Mouse (Mus musculus): ENCODE data around the gene Fto. TPM values are rescaled to one million over a fixed set of nuclear protein-coding genes. Genes with fewer than 3 reads are reported as not detected.

Gene Fto
- total RNA-seq, 2 experiments from 2014 or later, result 122 to 128 TPM

DNA sequence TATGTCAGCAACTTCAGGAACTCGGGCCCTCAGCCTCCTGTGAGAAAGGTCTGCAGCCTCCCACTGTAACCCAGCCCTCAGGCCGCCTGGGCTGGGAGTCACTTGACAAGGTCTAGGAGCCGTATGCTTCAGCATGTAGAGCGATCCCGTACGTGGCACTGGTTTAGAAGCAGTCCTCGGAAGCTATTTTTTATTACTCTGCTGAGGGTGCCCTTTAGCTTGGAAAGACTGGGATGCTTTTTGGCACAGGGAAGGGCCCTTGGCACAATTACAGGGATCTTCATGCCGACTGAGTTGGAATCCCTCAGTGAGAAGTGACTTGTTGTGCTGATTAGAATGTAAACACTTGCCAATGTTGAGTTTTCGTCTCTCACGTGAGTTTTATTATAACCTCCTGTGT is 191.6 kb downstream of the Fto start:
- DNase-seq (ENCODE audit: extremely low spot score in 1 of 2, low spot score in 2 of 2), result peak in 1 of 2 experiments; percentile 22
- intact Hi-C loops (cut with DNase I), result no loop called here

- no peak for DNase-seq (ENCODE audit: extremely low spot score in 1 of 2, low spot score in 2 of 2)
- intact Hi-C loops (cut with DNase I), result no loop called here
Measured at GRCm38 (mm10) chr8:91505411-91505954, 192.2 kb downstream of the Fto start.

DNA sequence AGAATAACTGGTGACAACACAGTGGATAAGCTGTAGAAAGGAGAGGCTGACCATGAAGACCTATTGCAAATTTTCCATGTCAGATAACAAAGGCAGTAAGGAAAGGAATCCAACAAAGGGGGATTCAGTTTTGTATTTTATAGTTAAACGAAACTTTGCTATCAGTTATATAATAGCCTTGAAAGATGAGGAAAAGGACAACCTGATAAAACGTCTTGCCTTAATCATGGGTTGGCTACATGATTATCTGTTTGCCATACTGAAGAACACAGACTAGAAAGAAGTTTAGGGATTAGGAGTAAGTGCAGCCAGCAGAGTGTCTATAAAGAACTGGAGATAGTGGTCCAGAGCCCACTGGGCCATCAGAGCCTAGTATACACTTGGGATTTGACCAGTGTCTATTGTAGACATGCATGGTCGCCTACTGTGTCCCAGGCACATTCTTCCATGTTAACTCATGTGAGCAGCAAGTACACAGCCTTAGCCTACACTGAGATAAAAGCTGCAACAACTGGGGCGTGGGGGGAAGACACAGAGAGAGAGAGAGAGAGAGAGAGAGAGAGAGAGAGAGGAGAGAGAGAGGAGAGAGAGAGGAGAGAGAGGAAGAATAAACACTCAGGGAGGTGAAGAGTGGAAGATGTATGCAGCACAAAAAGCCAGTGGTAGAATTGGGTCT is 192.8 kb downstream of the Fto start:
- intact Hi-C loops (cut with DNase I), result no loop called here
- DNase-seq (ENCODE audit: extremely low spot score in 1 of 2, low spot score in 2 of 2), result no peak

DNA sequence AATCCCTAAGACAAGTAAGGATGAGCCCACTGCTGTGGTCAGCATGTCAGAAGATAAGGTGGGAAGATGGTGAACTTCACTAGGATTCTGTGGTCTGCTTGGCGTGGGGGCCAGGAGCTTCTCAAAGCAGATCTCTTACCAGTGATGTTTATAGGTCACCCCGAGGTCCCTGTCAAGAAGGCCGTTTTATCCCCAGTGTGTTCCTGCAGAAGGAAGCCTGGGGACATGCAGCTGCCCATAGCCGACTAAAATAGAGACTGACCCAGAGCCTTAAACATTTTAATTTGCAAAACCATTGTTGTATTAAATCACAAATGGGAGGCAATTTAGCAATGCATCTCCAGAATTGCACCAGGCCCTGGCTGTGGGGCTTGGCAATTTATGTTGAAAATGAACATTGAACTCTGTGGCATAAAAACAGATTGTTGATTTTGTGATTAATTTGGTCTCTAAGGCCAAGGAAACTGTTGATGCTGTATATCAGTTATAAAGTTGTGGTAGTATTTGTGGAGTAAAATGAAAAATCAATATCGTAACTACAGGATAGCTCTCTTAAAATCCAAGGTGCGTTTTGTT is 193.4 kb downstream of the Fto start:
- intact Hi-C loops (cut with DNase I), result no loop called here

DNA sequence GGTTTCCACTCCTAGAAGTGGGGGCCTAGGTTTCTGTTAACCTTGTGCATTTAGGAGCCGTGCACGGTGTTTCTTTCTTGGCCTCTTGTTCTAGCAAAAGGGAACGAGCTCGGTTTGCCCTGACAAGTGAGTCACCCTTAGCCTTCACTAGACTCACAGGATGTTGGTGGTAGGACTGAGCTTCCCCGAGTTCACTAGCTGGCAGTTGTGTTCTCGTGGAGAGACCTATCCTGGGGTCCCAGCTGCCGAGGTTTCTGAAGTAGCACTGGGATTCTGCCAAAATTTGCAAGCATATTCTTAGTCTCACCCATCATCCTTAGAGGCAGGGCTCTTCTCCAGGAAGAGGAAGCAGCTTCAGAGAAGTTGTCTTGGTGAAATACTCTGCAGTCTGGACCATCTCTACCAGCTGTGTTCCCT is 194.4 kb downstream of the Fto start:
- intact Hi-C loops (cut with DNase I), result no loop called here
- DNase-seq (ENCODE audit: extremely low spot score in 1 of 2, low spot score in 2 of 2), result peak in 1 of 2 experiments; percentile 52

More for the DNA sequence above, 193.4 kb downstream of the Fto start:
- no peak for DNase-seq (ENCODE audit: extremely low spot score in 1 of 2, low spot score in 2 of 2)

DNA sequence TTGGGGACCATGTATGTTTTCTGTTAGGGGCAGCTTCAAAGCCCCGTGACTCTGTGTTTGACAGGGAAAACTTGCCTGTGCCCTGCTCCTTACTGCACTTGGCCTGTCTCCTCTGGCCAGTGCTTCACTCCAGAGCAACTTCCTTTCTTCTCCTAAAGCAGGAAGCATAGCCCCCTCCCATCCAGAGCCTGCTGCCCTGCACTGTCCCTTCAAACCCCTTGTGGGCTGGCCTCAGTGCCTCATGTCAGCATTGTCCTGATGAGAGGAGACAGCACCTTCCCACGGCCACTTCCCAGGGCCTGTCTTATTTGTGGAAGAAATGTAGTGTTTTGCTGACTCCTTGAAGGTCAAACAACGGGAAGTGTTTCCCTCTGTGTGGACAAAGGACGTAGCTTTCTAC is 195.0 kb downstream of the Fto start:
- intact Hi-C loops (cut with DNase I), result no loop called here
- DNase-seq (ENCODE audit: extremely low spot score in 1 of 2, low spot score in 2 of 2), result no peak

DNA sequence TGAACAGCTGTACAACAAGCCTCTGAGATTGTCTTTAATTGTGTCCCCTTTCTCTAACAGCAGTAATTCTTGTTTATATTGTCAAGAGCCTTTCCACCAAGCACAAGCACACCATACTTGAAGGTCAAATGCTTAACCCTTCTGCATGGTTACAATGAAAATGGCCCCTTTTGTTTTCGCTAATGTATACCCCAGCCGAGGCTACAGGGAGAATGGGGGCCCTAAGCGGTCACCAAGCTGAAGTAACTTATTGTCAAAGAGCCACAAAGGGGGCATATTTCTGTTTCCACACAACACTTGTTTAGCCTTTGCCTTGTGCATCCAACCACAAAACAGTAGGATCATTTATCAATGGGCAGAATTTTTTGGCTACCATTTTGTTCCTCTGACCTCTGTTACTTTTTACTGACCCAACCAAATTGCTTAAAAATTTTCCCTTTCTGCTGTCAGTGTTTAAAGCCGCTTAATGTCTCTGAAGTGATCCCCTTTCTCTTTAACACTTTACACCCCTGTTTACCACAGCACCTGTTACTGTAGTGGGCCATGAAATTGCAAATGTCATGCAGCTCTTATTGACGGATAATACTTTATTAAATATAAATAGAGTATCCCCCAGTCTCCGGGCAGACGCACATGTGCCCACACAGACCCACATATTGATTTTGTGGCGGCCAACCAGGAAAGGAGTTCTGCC is 196.0 kb downstream of the Fto start:
- intact Hi-C loops (cut with DNase I), result no loop called here

DNA sequence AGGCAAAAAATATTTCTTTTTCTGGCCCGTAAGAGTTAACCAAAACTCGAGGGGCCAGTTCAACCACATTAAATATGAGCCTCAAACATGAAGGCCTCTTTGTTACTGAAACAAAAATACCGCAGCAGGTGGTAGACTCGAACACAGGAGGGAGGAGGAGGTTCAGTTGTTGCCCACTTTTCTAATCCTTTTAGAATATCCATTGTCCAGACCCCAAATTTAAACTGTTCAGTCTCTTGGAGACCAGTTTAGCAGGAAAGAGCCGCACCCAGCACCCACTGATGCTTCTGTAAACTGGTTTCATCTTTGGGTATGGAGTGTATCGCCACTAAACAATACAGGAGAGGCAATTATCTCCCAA is 196.6 kb downstream of the Fto start:
- intact Hi-C loops (cut with DNase I), result no loop called here
- no peak for DNase-seq (ENCODE audit: extremely low spot score in 1 of 2, low spot score in 2 of 2)

More for the DNA sequence above, 196.0 kb downstream of the Fto start:
- DNase-seq (ENCODE audit: extremely low spot score in 1 of 2, low spot score in 2 of 2), result no peak

DNA sequence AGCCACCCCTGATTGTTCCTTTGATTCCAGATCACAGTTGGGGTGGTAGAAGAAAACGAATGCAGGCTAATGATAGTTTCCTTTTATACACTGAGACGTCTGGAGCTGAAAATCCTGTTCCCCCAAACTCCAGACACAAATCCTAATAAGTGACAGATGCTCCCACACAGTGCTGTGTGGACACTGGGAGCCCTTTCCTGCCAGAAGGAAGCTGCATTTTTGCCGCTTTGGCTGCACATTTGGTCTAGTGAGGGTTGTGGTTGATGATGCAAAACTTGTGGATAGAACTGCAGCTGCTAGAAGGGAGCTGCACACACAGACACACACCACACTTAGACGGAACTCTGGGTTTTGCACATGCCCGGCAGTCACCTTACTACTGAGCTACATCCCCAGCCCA is 197.4 kb downstream of the Fto start:
- intact Hi-C loops (cut with DNase I), result no loop called here
- no peak for DNase-seq (ENCODE audit: extremely low spot score in 1 of 2, low spot score in 2 of 2)

GRCm38 (mm10) chr8:91511943-91512342 is 198.6 kb downstream of the Fto start:
- intact Hi-C loops (cut with DNase I), result no loop called here
- DNase-seq (ENCODE audit: extremely low spot score in 1 of 2, low spot score in 2 of 2), result no peak

- intact Hi-C loops (cut with DNase I), result no loop called here
- DNase-seq (ENCODE audit: extremely low spot score in 1 of 2, low spot score in 2 of 2), result no peak
Measured at GRCm38 (mm10) chr8:91514752-91515478, 201.6 kb downstream of the Fto start.

DNA sequence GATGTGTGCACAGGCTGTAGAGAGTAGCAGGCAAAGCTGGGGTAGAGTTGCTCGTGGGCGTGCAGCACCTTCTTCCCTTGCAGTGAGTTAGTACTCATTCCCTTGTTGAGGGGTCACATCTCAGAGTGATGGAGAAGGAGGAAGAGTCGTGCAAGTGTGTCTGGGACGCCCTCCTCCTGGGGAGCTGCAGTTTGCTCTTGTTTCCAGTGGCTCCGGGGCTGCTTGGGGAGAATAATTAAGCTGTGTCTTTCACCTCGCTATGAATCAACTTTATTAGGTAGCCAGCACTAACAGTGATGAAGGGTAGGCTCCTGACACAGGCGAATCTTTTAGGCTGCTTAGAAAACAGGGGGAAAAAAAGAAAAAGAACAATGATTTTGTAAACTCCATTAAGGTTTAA is 203.1 kb downstream of the Fto start:
- no peak for DNase-seq (ENCODE audit: extremely low spot score in 1 of 2, low spot score in 2 of 2)
- intact Hi-C loops (cut with DNase I), result no loop called here

DNA sequence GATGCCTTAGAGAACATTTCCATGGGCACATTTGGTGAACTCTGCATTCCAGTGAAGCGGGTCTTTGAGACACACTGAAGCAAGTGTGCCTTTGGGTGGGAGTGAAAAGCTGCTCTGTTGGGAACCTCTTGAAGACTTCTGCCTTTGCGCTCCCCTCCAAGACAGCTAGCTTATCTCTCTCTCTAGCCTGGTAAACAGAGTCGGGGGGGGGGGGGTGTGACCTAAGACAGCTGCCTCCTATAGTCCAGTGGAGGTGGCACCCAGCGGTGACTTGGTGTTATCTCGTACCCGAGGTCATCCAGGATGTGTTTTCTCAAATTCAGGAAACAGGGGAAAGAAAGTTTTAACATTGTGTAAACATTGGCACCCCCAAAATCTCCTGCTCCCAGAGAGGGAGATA is 204.8 kb downstream of the Fto start:
- no peak for DNase-seq (ENCODE audit: extremely low spot score in 1 of 2, low spot score in 2 of 2)
- intact Hi-C loops (cut with DNase I), result no loop called here

DNA sequence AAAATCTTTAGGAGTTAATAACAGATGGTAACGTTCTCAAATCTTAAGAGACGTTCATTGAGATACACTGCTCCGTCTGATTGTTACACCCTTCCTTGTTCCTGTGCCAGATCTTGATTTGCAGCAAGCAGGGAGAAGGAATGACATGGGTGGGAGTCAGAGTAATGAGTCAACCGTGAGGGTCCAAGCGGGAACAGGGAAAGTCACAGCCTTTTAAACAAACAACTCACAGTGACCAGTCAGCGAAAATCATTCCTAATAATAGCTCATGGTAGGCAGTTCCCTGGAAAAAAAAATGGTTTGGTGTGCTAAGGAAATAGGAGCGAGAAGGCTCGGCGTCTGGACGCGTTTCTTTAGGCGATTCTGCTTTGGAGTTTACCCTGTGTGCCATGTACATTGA is 208.9 kb downstream of the Fto start:
- intact Hi-C loops (cut with DNase I), result no loop called here
- no peak for DNase-seq (ENCODE audit: extremely low spot score in 1 of 2, low spot score in 2 of 2)

- DNase-seq (ENCODE audit: extremely low spot score in 1 of 2, low spot score in 2 of 2), result no peak
- intact Hi-C loops (cut with DNase I), result no loop called here
Measured at GRCm38 (mm10) chr8:91524056-91524864, 210.9 kb downstream of the Fto start.

DNA sequence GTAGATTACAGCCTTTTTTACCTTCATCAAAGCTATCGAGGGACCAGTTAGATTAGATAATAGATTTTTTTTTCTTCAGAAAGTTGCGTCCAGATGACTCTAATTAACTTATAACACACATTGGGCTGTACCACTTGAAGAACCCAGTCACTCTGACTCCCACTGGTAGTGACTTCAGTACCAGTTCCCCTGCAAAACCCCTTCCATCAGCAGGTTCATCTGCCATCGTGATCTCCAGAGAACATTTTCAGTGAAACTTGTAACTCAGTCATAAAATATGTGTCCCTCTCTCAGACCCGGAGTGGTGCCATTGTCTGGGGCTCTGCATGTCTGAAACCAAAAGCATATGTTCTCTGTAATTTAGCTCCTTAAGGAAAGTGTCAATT is 211.5 kb downstream of the Fto start:
- intact Hi-C loops (cut with DNase I), result no loop called here
- DNase-seq (ENCODE audit: extremely low spot score in 1 of 2, low spot score in 2 of 2), result no peak

- intact Hi-C loops (cut with DNase I), result no loop called here
- no peak for DNase-seq (ENCODE audit: extremely low spot score in 1 of 2, low spot score in 2 of 2)
Measured at GRCm38 (mm10) chr8:91525342-91525817, 212.1 kb downstream of the Fto start.

DNA sequence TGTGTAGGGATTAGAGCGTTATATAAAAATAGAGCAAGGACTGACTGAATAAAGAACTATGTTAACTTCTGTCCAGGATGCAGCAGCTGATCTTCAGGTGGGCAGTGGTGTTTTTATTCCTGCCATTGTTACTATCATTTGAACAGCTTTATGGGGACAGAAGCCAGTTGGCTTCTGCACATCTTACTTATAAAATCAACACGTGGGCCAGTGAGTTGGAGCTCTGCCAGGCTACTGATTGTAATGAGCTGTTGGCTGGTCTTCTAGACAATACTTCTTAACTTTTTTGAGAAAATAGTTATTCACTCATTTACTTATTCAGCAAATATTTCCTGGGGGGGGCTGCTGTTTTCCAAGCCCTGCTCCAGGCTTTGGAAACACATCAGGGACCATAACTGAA is 215.6 kb downstream of the Fto start:
- intact Hi-C loops (cut with DNase I), result no loop called here

GRCm38 (mm10) chr8:91529699-91530098 is 216.4 kb downstream of the Fto start:
- intact Hi-C loops (cut with DNase I), result loop anchor here (5.0 to 10.0 kb wide), 2 partner anchors 268 to 825 kb away; partner anchors contain the start of gene Irx5
- no peak for DNase-seq (ENCODE audit: extremely low spot score in 1 of 2, low spot score in 2 of 2)

More for the DNA sequence above, 215.6 kb downstream of the Fto start:
- no peak for DNase-seq (ENCODE audit: extremely low spot score in 1 of 2, low spot score in 2 of 2)

All from left cerebral cortex, postnatal 10 days (tissue).